Comparison of ENCODE assay signal across 17 mouse cellular contexts in the genomic region with DNA sequence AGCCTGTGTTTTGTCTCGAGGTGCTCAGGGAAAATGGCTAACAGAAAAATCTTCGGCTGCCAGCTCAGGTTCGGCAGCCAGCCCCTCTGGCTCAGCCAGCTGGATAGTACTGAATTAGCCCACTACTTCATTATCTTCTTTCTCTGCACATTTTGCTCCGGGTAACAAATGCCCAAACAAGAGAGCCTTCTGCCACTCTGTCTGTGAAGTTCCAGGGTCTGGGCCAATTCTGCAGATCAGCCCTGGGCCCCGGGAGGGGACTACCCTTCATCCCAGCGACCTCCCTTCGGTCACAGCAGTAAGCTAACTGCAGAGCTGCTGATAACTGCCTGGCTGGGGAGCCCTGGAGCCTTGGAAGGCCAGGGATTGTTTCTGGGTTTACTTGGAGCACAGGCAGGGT.
DNase-seq lines count a peak whose midpoint lies in the region; ATAC-seq and TF ChIP-seq lines count a peak whose summit lies in the region.
"Had no signal": no experiment of that assay in that cellular context is flagged by ENCODE, and none has a peak within 500 bp of the region (broad histone marks: within the 10 kb centered on the region; RNA-seq: fewer than 3 reads in every experiment).

No protein-coding gene starts in this region.

- no peak for TF ChIP-seq POLR2A in brain, embryonic 14.5 days (IDR thresholded peaks at IDR 0.05; ENCODE audit: borderline replicate concordance, extremely low read depth, insufficient read depth, insufficient read length, poor library complexity, severe bottlenecking)

- no peaks in the 10 kb centered on the region for H3K4me1 ChIP-seq in heart, embryonic 15.5 days (replicated peaks)
- no peaks in the 10 kb centered on the region for H3K4me1 ChIP-seq in limb, embryonic 13.5 days
- H3K4me1 ChIP-seq in limb, embryonic 10.5 days = 0 out of 2 replicates have a peak, but pooled peaks cover 3% of the 10 kb centered on the region
- H3K4me1 ChIP-seq in liver, embryonic 11.5 days (replicated peaks; ENCODE audit: control insufficient read depth, insufficient read depth, low read length) = no peaks in the 10 kb centered on the region
- H3K4me1 ChIP-seq: limb, embryonic 12.5 days; midbrain, embryonic 12.5 days had no signal

- 23% methylated on average over 7 of the region's 7 CpGs for WGBS in heart, embryonic 15.5 days
- 42% methylated on average over 7 of the region's 7 CpGs for WGBS in limb, embryonic 13.5 days
- 55% methylated on average over 7 of the region's 7 CpGs for WGBS in limb, embryonic 10.5 days
- WGBS in liver, embryonic 11.5 days = 57% methylated on average over 7 of the region's 7 CpGs

- no peaks in the 10 kb centered on the region for H3K36me3 ChIP-seq in heart, embryonic 15.5 days
- no peaks in the 10 kb centered on the region for H3K36me3 ChIP-seq in limb, embryonic 13.5 days
- H3K36me3 ChIP-seq in limb, embryonic 10.5 days = no peaks in the 10 kb centered on the region
- H3K36me3 ChIP-seq in liver, embryonic 11.5 days (ENCODE audit: control insufficient read depth, insufficient read depth, low read length) = no peaks in the 10 kb centered on the region
- H3K36me3 ChIP-seq: limb, embryonic 12.5 days; midbrain, embryonic 12.5 days had no signal

- H3K27me3 ChIP-seq in heart, embryonic 15.5 days = no peaks in the 10 kb centered on the region
- H3K27me3 ChIP-seq in limb, embryonic 13.5 days = no peaks in the 10 kb centered on the region
- H3K27me3 ChIP-seq in limb, embryonic 10.5 days (ENCODE audit: low read depth, poor library complexity, severe bottlenecking) = no peaks in the 10 kb centered on the region
- no peaks in the 10 kb centered on the region for H3K27me3 ChIP-seq in liver, embryonic 11.5 days (replicated peaks; ENCODE audit: control insufficient read depth, insufficient read depth, low read length)
- H3K27me3 ChIP-seq: midbrain, embryonic 12.5 days had no signal

- H3K9ac ChIP-seq in heart, embryonic 15.5 days = no peak overlapping the region
- H3K9ac ChIP-seq in limb, embryonic 13.5 days = 0 out of 2 replicates have a peak overlapping the region, but pooled peaks have one; percentile 31
- no peak overlapping the region for H3K9ac ChIP-seq in liver, embryonic 11.5 days (ENCODE audit: low read depth, low read length)
- H3K9ac ChIP-seq: limb, embryonic 12.5 days; liver, postnatal 0 days; midbrain, embryonic 12.5 days had no signal

- no peak for DNase-seq in heart, adult 8-10 months (ENCODE audit: low spot score)
- no peak for DNase-seq in limb, embryonic 10.5 days (ENCODE audit: low spot score)
- DNase-seq in brain, embryonic 14.5 days (ENCODE audit: low read depth) = peak; percentile 82
- peak; percentile 36 to 46 for DNase-seq in layer of hippocampus, postnatal 10 days (ENCODE audit: low spot score in 2 of 2)
- DNase-seq in liver, embryonic 11.5 days (ENCODE audit: low spot score) = no peak
- no peak for DNase-seq in urinary bladder, adult 2 months (ENCODE audit: low spot score)
- DNase-seq: adrenal gland, adult 8-10 months; liver, postnatal 0 days; lung, postnatal 36 days; thymus, postnatal 36 days had no signal

- no peak for ATAC-seq in heart, embryonic 15.5 days (replicated peaks; ENCODE audit: insufficient number of reproducible peaks, insufficient read depth, low FRiP score, low read depth)
- ATAC-seq in limb, embryonic 13.5 days (ENCODE audit: low FRiP score, low read depth) = no peak
- no peak for ATAC-seq in liver, embryonic 11.5 days (replicated peaks; ENCODE audit: low FRiP score)
- ATAC-seq: CD4-positive, CD25-positive, alpha-beta regulatory T cell, adult 4 months; intestine, embryonic 16.5 days; liver, postnatal 0 days had no signal

- H3K27ac ChIP-seq in heart, embryonic 15.5 days = no peak overlapping the region
- H3K27ac ChIP-seq in limb, embryonic 13.5 days = no peak overlapping the region
- H3K27ac ChIP-seq in limb, embryonic 10.5 days = no peak overlapping the region
- no peak overlapping the region for H3K27ac ChIP-seq in liver, embryonic 11.5 days (ENCODE audit: low read depth, low read length)
- H3K27ac ChIP-seq: kidney, postnatal 0 days; limb, embryonic 12.5 days; midbrain, embryonic 12.5 days had no signal

- no peak for TF ChIP-seq CTCF in brain, embryonic 14.5 days (IDR thresholded peaks at IDR 0.05; ENCODE audit: borderline replicate concordance, extremely low read depth, insufficient read depth, insufficient read length)

- H3K4me3 ChIP-seq in heart, embryonic 15.5 days = no peak overlapping the region
- no peak overlapping the region for H3K4me3 ChIP-seq in limb, embryonic 13.5 days
- H3K4me3 ChIP-seq in limb, embryonic 10.5 days = no peak overlapping the region
- H3K4me3 ChIP-seq in liver, embryonic 11.5 days (ENCODE audit: low read depth, low read length) = no peak overlapping the region
- H3K4me3 ChIP-seq: limb, embryonic 12.5 days; midbrain, embryonic 12.5 days had no signal

- no peaks in the 10 kb centered on the region for H3K9me3 ChIP-seq in heart, embryonic 15.5 days (replicated peaks)
- H3K9me3 ChIP-seq in limb, embryonic 13.5 days = no peaks in the 10 kb centered on the region
- no peaks in the 10 kb centered on the region for H3K9me3 ChIP-seq in limb, embryonic 10.5 days (replicated peaks)
- no peaks in the 10 kb centered on the region for H3K9me3 ChIP-seq in liver, embryonic 11.5 days (ENCODE audit: control insufficient read depth, low read length)
- H3K9me3 ChIP-seq: limb, embryonic 12.5 days; midbrain, embryonic 12.5 days had no signal

- peak overlapping the region; percentile 29 for H3K4me2 ChIP-seq in heart, embryonic 15.5 days
- no peak overlapping the region for H3K4me2 ChIP-seq in limb, embryonic 13.5 days (replicated peaks)
- H3K4me2 ChIP-seq in liver, embryonic 11.5 days = no peak overlapping the region
- H3K4me2 ChIP-seq: limb, embryonic 12.5 days; midbrain, embryonic 12.5 days had no signal

Comparison
In these comparisons a context has a peak if more than half of its experiments do, and no peak if none do; other contexts are left out.
1. DNase-seq: peak in brain, embryonic 14.5 days (single experiment) and layer of hippocampus, postnatal 10 days (2 of 2); none in heart, adult 8-10 months (single experiment), limb, embryonic 10.5 days (single experiment), liver, embryonic 11.5 days (single experiment) and urinary bladder, adult 2 months (single experiment).